Mouse (Mus musculus) heart, postnatal 0 days (tissue): ENCODE measurements around the gene Igf2r.

ENCODE experiments used
- CTCF ChIP-seq: IDR thresholded peaks from 2 replicates; pipeline ENCODE4 v1.5.1; 2016; ENCODE audit warnings: antibody characterized with exemption, control low read depth, low read depth
- EP300 ChIP-seq: IDR thresholded peaks from 2 replicates; pipeline ENCODE4 v1.6.1; 2016; ENCODE audit warnings: antibody characterized with exemption, low read depth

- no peak for TF ChIP-seq CTCF
- TF ChIP-seq EP300, result no peak
Measured at GRCm38 (mm10) chr17:12691899-12692298, 77.6 kb downstream of the Igf2r start.
